Mouse (Mus musculus): ENCODE data around the gene Phyhipl.

GRCm38 (mm10) chr10:70586876-70587405 lies 68.8 kb downstream of the Phyhipl start:
- no peak for TF ChIP-seq CTCF (IDR thresholded peaks at IDR 0.05; ENCODE audit: low read depth)
- no peak for TF ChIP-seq EP300 (IDR thresholded peaks at IDR 0.05; ENCODE audit: low read depth)
